Mouse (Mus musculus): ENCODE results near the gene Gm27021.
A peak's percentile ranks its signal among the peaks of the same experiment; 100 is the strongest.

Gene Gm27021

DNA sequence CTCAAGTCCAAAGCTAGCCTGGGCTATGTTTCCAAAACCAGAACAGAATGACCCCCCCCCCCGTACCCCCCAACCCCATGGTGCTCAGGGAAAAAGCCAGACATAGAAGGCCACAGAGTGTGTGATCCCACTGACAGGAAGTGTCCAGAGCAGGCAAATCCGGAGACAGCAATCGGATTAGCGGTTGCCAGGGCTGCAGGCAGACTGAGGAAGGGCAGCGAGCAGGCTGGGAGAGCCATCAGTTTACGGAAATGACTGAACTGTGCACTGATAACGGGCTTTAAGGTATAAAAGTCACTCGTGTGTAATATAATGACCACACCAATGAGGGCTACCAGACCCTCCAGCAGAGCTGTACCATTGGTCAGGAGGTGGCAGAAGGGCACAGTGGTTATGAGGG, 26.6 kb downstream of the Gm27021 start:
- DNase-seq (ENCODE audit: low spot score), result no peak

DNA sequence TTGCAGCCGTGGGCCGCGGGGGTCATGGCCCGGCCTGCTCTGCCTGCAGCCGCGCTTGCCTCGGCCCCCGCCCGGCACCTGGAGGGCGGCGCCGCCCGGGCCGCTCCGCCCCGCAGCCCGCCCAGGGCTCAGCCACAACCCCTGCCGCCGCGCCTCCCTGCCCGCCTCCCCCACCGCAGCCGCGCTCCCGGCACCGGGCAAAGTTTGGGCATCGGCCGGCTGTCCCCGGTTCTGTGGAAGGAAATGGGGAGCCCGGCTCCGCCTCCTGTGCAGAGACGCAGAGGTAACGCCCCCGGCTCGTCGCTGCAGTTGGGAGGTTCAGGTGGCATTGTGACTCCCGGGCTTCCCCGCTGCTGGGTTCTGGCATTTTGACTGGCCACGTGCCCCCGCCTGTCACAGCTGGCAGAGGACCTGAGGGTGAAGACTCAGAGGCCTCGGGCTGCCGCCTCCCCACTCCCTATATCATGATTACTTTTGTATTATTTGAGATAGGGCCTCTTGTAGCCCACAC, 33.5 kb downstream of the Gm27021 start:
- DNase-seq (ENCODE audit: low spot score), result peak; percentile 30

DNA sequence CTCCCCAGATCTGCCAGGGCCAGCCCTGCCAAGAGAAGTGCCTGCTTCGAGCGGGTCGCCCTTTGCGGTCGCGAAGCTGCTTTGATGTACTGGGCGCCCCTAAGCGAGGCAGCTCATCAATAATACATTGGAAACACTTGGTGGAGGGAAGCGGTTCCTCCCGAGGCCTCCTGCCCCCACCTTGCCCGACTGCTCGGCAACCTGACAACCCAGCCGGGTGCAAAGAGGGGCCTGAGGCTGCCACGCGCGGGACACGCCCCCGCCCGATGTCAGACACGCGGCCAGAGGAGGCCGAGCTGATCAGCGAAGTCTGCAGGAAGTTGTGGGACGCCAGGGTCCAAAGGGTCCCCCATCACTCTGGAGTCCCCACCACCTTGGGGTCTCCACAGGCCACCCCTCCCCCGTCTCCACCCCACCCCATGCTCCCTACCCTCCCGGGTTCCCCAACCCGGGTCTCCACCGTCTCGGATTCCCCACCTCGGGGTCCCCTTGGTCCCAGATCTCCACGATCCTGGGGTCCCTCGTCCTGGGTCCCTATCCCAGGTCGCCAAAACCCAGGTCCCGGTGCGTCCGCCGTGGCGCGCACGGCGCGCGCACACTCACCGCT, 34.1 kb downstream of the Gm27021 start:
- DNase-seq (ENCODE audit: low spot score), result no peak

DNA sequence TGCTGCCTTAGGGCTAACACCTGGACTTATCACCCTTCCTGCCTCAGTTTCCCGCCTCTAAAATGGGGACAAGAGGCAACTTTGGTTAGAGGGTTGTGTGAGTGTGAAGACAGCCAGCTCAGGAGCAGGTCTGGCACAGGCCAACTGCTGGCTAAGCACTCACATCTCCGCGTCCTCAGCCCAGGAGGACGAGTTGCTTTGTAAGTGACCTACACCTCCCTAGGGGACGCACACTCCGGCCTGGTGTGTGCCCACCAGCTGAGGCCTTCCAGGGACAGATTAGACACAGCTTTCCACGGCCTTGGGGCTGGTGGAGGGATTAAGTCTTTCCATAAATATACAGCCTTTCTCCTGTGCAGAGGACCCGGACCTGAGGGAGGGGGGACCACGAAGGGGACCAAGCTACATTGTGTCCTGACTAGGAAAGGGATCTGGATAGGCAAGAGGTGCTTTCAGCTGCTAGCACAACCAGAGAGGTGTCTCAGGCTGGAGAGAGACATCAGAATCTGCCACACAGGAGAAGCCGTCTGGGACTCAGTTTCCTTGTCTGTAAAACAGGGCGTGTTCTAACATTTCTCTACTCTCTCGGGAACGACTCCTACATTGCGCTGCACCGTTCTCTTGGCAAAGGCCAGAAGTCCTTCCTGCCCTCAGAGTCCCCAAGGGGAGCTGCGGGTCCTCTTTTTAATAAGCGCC, 34.8 kb downstream of the Gm27021 start:
- no peak for DNase-seq (ENCODE audit: low spot score)

DNA sequence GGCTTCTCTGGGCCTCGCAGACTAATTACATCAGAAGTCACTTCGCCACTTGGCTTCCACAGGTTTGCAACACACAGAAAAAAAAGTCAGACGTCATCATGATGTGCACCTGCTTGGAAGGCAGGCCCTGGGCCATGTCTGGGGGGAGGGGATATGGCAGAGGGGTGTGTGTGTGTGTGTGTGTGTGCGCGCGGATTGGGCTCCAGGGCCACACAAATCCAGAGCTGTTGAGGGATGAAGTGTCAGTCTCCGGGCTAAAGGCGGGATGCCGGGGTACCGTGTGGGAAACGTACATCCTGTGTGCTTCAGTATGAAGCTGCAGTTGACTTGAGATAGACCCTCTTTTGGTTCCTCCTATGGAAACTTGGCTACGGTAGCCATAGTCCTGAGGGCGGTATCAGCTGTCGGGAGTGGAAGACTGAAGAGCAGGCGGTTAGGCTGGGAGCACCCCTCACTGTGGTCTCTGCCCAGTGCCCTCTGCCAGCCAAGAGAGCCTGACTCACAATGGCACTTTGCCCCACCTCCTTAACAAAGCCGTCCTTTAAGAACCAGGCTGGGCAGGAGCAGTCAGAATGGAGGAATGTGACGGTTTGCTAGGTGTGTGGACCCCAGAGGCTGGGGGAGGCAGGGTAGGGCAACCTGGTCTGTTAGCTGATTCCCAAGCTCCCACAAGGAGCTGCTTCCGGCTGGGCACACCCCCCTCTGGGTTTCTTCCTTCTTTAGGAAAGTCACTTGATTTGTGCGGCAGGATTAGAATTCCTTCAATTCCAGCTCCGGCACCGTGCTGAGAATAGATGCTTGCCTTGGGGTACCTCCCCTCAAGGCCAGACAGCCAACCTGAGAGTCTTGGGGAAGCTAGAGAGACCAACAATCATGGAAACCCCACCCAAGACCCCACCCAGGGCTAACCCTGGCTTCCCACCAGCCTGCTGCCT, 36.2 kb downstream of the Gm27021 start:
- no peak for DNase-seq (ENCODE audit: low spot score)

DNA sequence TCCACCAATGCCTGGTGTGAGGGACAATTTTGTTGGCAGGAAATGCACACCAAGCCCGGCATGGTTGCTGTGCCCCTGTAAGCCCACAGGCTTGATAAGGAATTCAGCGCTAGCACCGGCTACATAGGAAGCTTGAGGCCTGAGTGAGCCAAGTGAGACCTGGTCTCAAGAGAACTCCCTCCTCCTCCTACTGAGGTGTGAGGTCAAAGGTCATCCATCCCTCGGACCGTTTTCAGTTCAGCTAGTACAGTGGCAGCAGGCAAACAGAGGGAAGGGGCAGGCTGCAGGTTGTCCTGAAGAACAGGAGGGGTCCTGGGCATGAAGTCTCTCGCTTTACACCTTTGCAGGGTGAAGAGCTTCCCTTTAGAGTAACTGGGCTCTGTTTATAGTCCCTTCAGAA, 37.0 kb downstream of the Gm27021 start:
- no peak for DNase-seq (ENCODE audit: low spot score)

DNA sequence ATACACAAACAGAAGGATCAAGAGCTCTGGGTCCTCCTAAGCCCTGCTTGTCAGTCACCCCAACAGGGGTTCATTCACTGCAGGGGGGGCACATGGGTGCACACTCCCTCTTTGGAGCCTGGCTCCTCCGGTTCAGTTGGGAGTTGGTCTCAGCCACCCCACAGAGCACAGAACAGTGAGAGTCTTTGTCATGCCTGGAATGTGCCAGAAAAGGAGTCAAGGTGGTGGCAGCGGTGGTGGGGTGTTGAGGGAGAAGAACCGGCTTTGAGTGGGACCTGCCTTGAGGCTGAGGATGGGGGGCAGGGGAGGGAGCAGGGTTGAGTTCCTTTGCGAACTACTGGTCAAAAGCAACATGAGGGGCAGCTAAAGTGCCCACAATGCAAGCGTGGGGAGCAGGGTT, 37.8 kb downstream of the Gm27021 start:
- no peak for DNase-seq (ENCODE audit: low spot score)

DNA sequence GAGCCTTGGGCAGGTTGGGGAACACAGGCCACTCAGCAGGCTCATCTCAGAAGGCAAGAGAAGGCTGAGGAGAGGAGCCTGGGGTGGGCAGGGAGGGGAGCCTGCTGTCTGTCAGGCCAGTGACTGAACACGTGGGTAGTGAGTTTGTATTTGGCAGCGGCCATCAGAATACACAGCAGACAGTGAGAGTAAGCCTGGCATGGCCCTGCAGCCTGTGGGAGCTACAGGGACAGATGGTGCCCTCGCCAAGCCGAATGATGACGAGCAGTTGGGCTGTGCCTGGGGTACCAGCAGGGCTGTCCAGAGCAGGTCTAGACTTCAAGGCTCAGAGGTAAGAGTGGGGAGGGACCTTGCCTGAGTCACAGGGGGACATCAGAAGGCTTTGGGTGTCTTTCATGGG, 40.6 kb downstream of the Gm27021 start:
- DNase-seq (ENCODE audit: low spot score), result no peak

DNA sequence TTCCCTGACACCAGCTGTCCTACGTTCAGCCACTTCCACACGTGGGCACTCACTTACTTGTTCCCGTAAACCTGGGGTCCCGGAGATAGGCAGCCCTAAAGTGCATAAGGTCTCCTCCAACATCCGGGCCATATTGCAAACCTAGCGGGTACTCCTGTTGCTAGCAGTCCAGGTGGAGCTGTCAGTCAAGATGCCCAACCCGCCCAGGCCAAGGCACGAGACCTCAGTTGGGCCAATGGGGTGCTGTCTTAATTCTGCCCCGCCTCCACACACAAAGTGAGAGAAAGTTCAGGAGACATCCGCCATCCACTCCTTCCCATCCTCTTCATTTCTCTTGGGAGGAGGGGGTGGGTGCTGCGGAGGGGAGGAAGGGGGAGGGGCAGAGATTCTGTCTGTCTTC, 41.4 kb downstream of the Gm27021 start:
- no peak for DNase-seq (ENCODE audit: low spot score)

DNA sequence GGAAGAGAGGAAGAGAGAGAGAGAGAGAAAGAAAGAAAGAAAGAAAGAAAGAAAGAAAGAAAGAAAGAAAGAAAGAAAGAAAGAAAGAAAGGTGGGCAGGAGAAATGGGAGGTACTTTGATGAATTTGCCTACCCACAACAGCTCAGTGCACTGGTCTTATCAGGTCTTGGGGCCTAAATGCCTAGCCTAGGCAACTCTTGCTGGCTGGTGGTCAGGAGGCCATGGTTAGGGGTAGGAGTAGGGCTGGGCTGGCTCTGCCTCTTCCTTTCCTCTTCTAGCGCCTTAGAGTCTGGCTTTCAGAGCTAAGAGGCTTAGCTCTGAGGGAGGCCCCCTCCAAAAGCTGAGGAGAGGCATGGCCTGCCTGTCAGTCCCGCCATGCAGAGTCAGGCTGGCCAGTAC, 44.3 kb downstream of the Gm27021 start:
- no peak for DNase-seq (ENCODE audit: low spot score)

DNA sequence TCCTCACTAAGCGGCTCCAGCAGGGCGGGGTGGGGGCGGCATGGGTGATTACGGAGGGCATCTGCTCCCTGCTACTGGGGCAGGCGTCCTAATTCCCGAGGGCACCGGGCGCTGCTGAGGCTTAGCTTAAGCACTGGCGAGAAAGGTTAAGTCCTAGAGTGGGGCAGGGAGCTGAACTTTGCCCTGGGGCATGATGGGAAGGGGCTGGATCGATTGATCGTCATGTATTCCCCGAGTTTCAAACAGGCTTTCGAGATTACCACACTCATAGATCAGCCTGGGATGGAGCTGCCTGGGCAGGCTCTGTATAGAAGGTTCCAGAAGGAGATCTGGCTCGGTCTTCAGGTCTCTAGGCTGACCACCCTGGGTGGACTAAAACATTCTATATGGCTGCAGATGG, 45.7 kb downstream of the Gm27021 start:
- no peak for DNase-seq (ENCODE audit: low spot score)

DNA sequence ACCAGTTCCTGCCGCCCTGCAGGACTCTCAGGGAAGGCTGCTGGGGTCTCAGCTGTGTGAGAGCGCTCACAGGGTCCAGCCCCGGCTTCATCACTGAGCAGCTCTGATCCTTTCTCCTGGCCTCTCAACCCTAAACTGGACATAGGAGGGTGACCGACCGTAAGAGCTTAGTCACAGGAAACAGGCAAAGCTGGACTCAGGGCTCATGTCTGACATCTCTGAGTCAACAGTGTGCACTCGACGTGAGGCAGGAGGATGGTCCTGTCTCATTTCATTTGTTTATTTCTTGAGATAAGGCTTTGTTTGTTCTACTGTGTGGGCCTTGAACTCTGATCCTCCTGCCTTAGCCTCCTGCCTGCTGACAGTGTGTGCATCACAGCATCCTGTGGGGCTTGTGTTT, 47.4 kb downstream of the Gm27021 start:
- no peak for DNase-seq (ENCODE audit: low spot score)

DNA sequence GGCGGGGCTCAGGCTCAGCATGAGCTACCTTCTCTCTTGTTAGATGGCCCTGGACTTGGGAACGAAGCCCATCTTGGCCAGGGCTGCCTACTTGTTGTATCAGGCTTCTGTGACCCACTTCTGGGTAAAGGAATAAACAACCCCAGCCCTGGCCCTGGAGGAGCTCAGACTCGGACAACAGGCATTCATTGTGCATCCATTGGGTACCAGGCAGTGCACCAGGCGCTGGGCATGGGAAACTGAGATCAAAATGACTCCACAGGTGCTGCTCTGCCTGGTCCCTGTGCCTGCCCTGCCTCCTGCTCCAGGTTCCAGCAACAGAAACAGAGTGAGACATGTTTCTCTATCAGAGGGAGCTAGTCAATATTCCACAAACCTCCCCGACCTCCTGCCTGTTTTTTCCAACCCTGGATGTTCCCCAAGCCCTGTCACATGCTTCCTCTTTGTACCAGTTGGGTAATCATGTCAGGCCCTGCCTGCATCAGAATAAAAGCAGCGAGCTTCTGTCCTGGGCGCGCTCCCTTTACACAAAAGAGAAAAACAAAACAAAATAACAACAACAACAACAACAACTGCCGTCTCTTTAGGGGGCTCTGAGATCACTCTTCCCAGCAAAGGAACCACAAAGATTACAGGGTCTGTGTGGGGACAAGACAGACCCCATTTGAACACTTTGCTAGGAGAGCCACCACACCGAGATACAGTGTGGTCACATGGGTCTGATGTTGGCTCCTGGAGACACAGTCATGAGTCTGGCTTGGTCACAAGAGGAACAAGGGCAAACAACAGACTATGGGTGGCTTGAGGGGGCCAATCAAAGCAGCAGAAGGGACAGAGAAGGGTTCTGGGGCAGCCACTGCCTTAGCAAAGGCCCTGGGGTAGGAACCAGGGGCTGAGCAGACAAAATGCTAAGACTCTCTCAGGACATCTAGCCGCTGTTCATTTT, 48.4 kb downstream of the Gm27021 start:
- no peak for DNase-seq (ENCODE audit: low spot score)

DNA sequence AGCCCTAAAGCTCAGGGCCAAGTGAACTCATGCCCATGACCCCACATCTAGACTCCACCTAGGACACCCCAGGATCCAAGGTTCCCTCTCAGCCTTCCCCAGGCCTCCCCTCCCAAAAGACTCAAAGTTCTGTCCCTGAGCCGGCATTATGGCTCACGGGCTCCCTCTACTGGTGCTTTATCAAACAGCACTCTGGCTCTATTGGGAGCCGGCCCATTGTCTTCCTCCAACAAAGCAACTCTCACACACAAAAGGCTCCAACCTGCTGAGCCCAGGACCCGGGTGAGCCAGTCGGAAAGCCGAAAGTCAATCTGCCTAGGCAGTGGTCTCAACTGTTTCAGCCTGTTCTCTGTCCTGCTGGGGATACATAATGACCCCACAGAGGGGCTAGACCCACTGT, 49.8 kb downstream of the Gm27021 start:
- peak; percentile 77 for DNase-seq (ENCODE audit: low spot score)

DNA sequence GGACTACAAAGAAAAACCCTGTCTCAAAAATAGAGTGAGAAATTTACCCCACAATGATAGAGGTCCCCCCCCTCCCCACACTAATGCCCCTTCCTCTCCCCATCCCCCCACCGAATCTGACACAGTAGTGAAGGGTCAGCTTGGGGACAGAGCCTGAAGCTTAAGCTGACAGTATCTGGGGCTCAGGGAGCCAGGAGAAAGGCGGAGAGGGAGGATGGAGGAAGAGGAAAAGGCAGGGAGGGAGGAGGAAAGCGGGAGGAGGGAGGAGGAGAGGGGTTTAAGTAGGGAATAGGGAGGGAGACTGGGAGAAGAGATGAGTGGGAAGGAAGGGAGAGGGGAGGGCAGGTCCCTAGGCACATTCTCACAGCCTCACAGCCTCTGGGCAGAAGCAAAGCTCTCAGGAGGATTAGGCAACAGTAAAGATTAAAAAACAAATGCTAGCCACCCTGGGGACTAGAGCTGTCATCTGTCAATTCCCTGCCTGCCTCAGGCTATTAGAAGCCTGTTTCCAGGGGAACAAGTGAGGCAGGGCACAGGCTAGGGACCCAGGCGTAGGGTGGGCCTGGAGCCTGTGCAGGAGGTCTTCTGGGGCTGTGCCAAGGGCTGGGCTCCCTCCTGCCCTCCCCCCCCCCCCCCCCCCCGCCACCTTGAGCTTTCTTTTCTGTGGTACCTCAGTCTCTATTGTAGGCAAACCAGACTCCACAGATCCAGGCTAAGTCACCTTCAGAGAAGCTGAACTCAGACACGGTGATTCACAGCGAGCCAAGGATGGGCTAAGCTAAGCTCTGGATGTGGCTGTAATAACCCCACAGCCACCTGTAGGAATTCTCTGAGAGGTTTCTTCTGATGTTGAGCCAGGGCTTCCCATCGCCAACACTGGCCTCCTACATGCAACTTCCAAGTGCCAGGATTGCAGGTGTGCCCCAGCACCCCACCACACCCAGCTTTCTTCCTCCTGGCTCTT, 50.9 kb downstream of the Gm27021 start:
- DNase-seq (ENCODE audit: low spot score), result no peak

DNA sequence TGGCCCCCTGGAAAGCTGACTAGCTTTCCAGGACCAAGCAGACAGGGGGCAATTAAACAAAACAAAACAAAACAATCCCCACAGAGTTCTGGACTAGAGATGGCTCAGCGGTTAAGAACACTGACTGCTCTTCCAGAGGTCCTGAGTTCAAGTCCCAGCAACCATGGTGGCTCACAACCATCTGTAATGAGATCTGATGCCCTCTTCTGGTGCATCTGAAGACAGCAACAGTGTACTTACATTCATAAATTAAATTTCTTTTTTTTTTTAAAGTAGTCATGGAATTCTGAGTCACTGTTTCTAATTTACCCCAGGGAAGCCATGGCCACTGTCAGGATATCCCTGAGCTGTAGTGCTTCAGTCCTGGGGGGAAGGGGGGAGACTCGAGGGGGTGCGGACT, 53.4 kb downstream of the Gm27021 start:
- DNase-seq (ENCODE audit: low spot score), result no peak

DNA sequence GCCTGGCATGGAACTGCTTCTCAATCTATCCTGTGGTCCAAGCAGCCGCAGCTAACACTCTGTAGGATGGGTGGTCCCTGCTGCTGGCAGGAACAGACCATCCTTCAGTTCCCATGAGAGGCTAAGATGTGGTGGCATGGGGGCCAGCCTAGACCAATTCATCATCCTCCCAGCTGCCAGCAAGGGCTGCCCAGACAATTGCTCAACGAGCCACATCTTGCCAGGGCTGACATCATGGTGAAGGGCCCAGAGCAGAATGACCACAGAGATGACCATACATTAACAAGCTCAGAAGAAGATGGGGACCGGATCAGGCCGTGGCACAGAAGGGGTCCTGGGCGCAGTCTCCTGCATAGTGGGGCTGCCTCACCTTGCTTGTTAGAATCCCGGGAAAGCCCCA, 57.1 kb downstream of the Gm27021 start:
- no peak for DNase-seq (ENCODE audit: low spot score)

DNA sequence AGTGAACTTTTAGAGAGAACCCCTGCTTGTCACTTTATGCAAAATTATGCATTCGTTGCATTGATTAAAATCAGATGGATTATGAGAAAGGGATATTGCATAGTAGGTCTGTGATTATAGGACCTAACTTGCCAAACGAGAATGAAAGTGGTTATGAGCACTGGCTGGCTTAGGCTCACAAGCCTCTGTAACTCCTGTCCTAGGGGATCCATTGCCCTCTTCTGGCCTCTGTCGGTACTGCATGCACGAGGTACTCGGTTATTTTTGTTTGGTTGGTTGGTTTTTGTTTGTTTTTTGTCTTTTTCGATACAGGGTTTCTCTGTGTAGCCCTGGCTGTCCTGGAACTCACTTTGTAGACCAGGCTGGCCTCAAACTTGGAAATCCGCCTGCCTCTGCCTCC, 60.0 kb downstream of the Gm27021 start:
- peak; percentile 74 for DNase-seq (ENCODE audit: low spot score)

DNA sequence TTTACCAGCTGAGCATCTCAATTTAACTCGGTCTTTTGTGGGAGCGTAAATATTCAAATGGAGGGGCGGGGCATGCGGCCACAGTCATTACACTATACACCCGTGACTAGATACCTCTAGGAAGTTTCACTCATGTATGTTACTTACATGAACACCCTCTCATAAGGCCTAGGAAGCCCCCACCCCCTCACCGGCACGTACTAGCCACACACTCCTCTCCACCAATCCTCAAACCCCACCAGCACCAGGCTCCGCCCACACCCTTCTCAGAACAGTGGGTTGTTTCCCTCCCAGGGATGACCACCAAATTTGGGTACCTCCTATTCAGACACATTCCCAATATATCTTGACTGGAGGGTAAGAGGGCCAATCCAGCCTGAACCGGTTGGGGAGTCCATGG, 60.4 kb downstream of the Gm27021 start:
- DNase-seq (ENCODE audit: low spot score), result no peak

DNA sequence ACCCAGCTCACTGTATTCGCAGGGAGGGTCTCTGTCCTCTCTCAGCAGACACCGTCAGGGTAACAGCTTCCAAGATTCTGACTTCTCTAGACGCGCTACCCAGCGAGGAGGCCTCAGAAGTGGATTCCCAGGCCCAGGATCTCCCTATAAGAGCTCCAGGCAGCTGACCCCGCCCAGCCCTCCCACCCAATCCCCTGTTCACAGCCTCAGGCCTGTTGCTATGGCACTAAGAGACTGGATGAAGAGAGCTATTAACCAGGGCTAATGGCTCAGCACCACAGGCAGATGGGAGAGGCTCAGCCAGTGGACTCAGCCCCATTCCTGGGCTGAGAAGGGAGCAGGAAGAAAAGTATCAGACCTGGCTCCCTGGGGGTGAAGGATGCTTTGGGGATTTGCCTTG, 65.2 kb downstream of the Gm27021 start:
- DNase-seq (ENCODE audit: low spot score), result no peak

DNA sequence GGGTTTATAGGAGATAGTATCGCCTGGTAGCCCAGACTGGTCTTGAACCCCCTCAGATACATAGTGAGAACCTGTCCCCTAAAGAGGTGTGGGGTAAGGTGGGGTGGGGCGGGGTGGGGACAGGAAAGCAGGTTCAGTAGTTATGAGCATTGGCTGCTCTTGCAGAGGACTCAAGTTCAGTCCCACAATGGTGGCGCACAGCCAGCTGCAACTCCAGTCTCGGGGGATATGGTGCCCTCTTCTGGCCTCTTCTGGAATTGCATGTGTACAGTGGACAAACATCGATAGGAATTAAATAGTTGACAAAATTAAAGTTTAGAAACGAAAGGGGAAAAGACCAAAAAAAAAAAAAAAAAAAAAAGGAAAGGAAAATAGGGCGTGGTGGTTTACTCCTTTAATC, 68.4 kb downstream of the Gm27021 start:
- peak; percentile 83 for DNase-seq (ENCODE audit: low spot score)
